Mouse (Mus musculus): ENCODE measurements around the gene Ankrd6. TPM values are rescaled to one million over a fixed set of nuclear protein-coding genes. Genes with fewer than 3 reads are reported as not detected.

The Ankrd6 gene
- 13.6 and 14.0 TPM in 2 replicates for polyA plus RNA-seq (2016; fragmentation: Nextera tagmentation; extraction: Ambion mirVana)

DNA sequence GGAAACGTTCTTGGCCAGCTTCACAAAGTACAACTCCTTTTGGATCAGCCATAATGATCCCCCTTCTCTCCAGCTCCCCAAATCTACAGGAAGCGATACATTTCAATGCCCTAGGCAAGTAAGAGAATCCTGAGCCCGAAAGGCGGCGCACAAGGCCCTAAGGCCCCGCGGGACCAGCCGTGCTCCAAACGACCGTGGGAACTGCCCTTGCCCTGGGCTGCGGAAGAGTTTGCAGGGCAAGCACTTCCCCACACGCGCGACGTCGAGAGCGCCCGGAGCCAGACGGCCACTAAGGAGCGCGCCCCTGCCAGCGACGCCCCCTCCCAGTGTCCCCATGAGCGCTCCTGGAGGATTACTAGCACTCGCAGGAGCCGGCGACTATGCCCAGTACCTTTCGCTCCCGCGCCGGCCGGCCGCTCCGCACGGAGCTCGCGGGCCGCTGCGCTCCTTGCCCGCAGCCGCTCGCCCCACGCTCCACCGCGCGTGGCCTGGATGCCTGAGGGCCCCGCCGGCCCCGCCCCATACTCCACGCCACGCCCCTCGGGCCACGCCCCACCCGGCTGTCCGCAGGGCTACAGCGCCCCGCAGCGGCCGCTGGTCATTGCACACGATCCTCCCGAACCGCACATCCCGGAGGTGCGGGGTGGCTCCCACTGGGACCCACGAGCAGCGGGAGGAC is at the start of gene Ankrd6:
TSS of gene Ankrd6 (minus strand) at position 486 of the 679 bp plus-strand sequence.
- peak within 1 kb of the TSS; percentile 89 for H3K4me2 ChIP-seq
- H3K9ac ChIP-seq (replicated peaks) = peak within 1 kb of the TSS; percentile 70
- H3K4me1 ChIP-seq (replicated peaks) = peaks cover 26% of the 10 kb centered on the region
- WGBS = under 1% methylated on average over 66 of the region's 66 CpGs
- ATAC-seq (ENCODE audit: insufficient number of reproducible peaks, insufficient read depth, low FRiP score, low TSS enrichment, low read depth) = peak; percentile 83
- H3K9me3 ChIP-seq = 0 out of 2 replicates have a peak, but pooled peaks cover 3% of the 10 kb centered on the region
- H3K27me3 ChIP-seq = peaks cover 23% of the 10 kb centered on the region; the same call in 1 of the 2 replicates
- peak within 1 kb of the TSS; percentile 69 for H3K4me3 ChIP-seq (replicated peaks)
- H3K27ac ChIP-seq = no peak within 1 kb of the TSS
- H3K36me3 ChIP-seq = no peaks in the 10 kb centered on the region

DNA sequence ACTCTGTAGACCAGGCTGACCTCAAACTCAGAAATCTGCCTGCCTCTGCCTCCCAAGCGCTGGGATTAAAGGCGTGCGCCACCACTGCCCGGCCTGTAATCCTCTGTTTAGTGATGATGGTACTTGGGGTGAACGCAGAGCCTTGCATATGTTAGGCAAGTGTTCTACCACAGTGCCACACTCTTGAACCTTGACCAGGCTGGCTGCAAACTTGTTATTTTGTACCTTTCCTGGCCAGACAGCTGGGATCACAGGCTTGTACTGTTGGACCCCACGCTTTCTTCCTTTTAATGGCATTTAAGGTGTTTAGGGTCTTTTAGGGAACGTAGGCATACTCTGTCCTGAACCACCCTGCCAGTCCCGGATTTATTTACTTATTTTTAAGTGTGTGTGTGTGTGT is 48.4 kb upstream of the Ankrd6 start:
- H3K4me2 ChIP-seq = no peak overlapping the region
- no peak overlapping the region for H3K27ac ChIP-seq
- H3K4me1 ChIP-seq (replicated peaks) = no peaks in the 10 kb centered on the region
- ATAC-seq (ENCODE audit: insufficient number of reproducible peaks, insufficient read depth, low FRiP score, low TSS enrichment, low read depth) = no peak
- H3K9me3 ChIP-seq = no peaks in the 10 kb centered on the region
- H3K27me3 ChIP-seq = no peaks in the 10 kb centered on the region
- H3K36me3 ChIP-seq = no peaks in the 10 kb centered on the region; the same call in none of the 2 replicates
- WGBS = 96% methylated on average over 8 of the region's 8 CpGs
- H3K9ac ChIP-seq (replicated peaks) = no peak overlapping the region
- H3K4me3 ChIP-seq (replicated peaks) = no peak overlapping the region

DNA sequence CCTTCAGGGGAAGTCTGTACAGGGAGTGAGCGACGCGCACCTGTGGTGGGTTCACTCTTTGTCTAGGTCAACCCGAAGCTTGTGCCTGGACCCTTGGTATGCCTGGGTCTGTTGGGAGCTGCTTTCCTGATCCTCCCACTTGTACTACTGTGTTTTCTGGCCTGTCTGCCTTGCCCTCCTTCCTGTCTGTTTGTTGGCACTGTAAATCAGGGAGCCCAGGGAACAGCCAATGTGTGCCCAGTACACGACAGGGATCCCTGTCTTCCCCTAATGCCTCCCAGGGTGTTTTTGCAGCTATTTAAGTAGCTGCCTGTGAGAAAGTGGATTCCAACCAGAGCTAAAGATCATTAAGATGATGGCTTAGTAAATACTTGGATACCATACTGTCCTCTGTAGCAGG is 46.9 kb upstream of the Ankrd6 start:
- WGBS = 83% methylated on average over 5 of the region's 5 CpGs
- H3K9ac ChIP-seq (replicated peaks) = no peak overlapping the region

DNA sequence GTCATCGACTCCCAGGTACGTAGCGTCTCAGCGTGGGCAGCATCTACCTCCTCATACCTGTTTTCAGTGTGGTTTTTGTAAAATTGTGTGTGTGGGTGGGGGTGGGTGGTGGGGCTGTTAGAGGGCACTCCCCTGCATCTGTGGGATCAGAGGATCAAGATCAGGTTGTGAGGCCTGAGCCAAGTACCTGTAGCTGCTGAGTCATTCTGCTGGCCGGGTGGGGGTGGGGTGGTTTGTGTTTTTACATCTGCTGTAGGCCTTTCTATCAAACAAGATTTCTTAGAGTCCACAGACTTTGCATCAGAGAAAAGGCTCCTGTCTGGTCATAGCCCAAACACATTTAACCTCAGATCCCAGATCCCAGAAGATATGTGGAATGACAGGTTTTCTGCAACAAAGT is 45.4 kb upstream of the Ankrd6 start:
- WGBS = 97% methylated on average over 5 of the region's 5 CpGs
- no peak for ATAC-seq (ENCODE audit: insufficient number of reproducible peaks, insufficient read depth, low FRiP score, low TSS enrichment, low read depth)
- H3K4me1 ChIP-seq (replicated peaks) = no peaks in the 10 kb centered on the region
- no peak overlapping the region for H3K9ac ChIP-seq (replicated peaks)
- no peaks in the 10 kb centered on the region for H3K9me3 ChIP-seq
- H3K27me3 ChIP-seq = no peaks in the 10 kb centered on the region
- H3K27ac ChIP-seq = no peak overlapping the region
- H3K4me2 ChIP-seq = no peak overlapping the region
- no peak overlapping the region for H3K4me3 ChIP-seq (replicated peaks)
- no peaks in the 10 kb centered on the region; the same call in 1 of the 2 replicates for H3K36me3 ChIP-seq

More for the DNA sequence above, 46.9 kb upstream of the Ankrd6 start:
- no peak for ATAC-seq (ENCODE audit: insufficient number of reproducible peaks, insufficient read depth, low FRiP score, low TSS enrichment, low read depth)
- no peaks in the 10 kb centered on the region; the same call in 1 of the 2 replicates for H3K36me3 ChIP-seq
- no peak overlapping the region for H3K27ac ChIP-seq
- no peak overlapping the region for H3K4me3 ChIP-seq (replicated peaks)
- no peaks in the 10 kb centered on the region for H3K27me3 ChIP-seq
- H3K9me3 ChIP-seq = no peaks in the 10 kb centered on the region
- H3K4me2 ChIP-seq = no peak overlapping the region
- H3K4me1 ChIP-seq (replicated peaks) = no peaks in the 10 kb centered on the region

DNA sequence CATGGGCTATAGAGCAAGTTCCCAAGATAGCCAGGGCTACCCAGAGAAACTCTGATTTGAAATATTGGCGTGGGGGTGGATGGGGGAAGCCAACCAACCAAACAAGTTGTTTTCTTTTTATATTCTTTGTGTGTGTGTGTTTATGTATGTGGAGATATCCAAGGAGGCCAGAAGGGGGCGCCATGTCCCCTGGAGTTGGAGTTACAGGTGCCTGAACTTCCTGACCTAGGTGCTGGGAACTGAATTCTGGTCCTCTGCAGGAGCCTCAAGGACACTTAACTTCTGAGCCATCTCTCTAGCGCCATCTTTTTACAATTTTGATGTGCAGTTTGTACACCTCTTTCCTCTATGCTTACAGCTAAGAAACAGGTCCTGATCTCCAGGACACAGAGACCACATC is 43.5 kb upstream of the Ankrd6 start:
- no peak for ATAC-seq (ENCODE audit: insufficient number of reproducible peaks, insufficient read depth, low FRiP score, low TSS enrichment, low read depth)
- Histone ChIP-seq H3K27me3 (no peaks in the 10 kb centered on the region), H3K4me2 (no peak overlapping the region), H3K9me3 (no peaks in the 10 kb centered on the region), H3K4me1 (replicated peaks) (no peaks in the 10 kb centered on the region), H3K27ac (no peak overlapping the region), H3K9ac (replicated peaks) (no peak overlapping the region), H3K4me3 (replicated peaks) (no peak overlapping the region), H3K36me3 (no peaks in the 10 kb centered on the region; the same call in 1 of the 2 replicates)
- 84% methylated on average over 3 of the region's 3 CpGs for WGBS

DNA sequence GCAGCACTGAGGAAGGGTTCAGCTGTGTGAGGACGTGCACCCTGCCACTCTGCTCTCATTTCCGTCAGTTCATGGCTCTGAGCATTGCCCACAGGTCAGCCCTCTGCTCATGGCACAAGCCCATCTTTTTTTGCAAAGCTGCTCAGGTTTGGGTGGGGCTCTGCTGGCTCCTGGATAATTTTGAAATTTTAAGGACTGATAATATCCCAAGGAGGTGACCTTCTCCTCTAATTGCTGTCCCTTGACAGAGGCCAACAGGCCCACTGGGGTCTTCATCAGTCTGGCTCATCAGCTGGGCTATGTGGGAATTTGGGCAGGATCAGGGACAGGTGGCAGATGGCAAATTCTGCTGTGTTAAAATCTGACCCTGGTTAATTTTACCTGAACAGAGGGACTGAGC is 38.7 kb upstream of the Ankrd6 start:
- ATAC-seq (ENCODE audit: insufficient number of reproducible peaks, insufficient read depth, low FRiP score, low TSS enrichment, low read depth) = no peak
- Histone ChIP-seq H3K27ac (no peak overlapping the region), H3K9ac (replicated peaks) (no peak overlapping the region), H3K27me3 (no peaks in the 10 kb centered on the region), H3K4me2 (no peak overlapping the region), H3K4me1 (replicated peaks) (peaks cover 10% of the 10 kb centered on the region; the same call in 1 of the 2 replicates), H3K9me3 (no peaks in the 10 kb centered on the region), H3K4me3 (replicated peaks) (no peak overlapping the region), H3K36me3 (no peaks in the 10 kb centered on the region)
- 88% methylated on average over 2 of the region's 2 CpGs for WGBS

DNA sequence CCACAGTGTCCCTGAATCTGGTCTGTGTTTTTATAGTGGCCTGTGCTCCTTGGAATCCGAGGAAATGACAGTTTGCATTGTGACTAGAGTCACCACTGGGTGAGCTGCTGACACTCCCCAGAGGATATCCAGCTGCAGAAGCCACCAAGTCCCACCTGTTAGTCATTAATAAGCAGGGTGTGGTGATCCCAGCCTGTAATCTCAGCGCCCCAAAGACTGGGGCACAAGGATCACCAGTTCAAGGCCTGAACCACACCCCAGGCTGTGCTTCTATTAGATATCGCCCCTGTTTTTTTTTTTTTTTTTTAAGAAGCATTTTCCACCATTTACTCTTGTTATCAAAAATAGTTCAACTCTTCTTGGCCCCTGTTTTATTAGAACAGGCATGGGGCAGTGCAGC is 36.4 kb upstream of the Ankrd6 start:
- 47% methylated on average over 3 of the region's 3 CpGs for WGBS
- Histone ChIP-seq H3K27me3 (peaks cover 1% of the 10 kb centered on the region; the same call in 1 of the 2 replicates), H3K36me3 (no peaks in the 10 kb centered on the region), H3K4me2 (no peak overlapping the region), H3K4me1 (replicated peaks) (peaks cover 18% of the 10 kb centered on the region; the same call in 1 of the 2 replicates), H3K9me3 (no peaks in the 10 kb centered on the region), H3K4me3 (replicated peaks) (no peak overlapping the region), H3K27ac (no peak overlapping the region), H3K9ac (replicated peaks) (no peak overlapping the region)
- no peak for ATAC-seq (ENCODE audit: insufficient number of reproducible peaks, insufficient read depth, low FRiP score, low TSS enrichment, low read depth)

DNA sequence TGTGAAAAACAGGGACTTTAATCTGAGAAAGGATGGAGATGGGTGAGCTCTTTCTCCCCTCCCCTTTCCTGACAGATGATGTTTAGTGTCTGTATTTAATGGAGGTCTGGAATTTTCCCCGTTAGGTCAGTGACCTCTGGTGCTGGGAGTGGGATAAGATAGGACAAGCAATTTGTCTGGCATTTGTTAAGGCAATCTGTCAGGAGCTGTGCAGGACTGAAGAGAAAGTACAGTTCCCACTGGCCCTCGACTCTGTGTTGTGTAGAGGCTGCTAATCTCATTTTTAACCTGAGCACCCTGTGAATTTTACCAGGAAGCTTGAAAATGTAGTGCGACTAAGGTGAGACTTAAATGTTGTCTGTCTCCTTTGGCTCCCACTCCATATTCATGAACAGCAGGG is 35.0 kb upstream of the Ankrd6 start:
- Histone ChIP-seq H3K27me3 (peaks cover 10% of the 10 kb centered on the region), H3K4me3 (replicated peaks) (no peak overlapping the region), H3K4me1 (replicated peaks) (peaks cover 23% of the 10 kb centered on the region; the same call in 1 of the 2 replicates), H3K36me3 (no peaks in the 10 kb centered on the region), H3K27ac (no peak overlapping the region; the same call in 1 of the 2 replicates), H3K4me2 (no peak overlapping the region), H3K9ac (replicated peaks) (no peak overlapping the region), H3K9me3 (no peaks in the 10 kb centered on the region)
- 11% methylated on average over 3 of the region's 3 CpGs for WGBS
- no peak for ATAC-seq (ENCODE audit: insufficient number of reproducible peaks, insufficient read depth, low FRiP score, low TSS enrichment, low read depth)

DNA sequence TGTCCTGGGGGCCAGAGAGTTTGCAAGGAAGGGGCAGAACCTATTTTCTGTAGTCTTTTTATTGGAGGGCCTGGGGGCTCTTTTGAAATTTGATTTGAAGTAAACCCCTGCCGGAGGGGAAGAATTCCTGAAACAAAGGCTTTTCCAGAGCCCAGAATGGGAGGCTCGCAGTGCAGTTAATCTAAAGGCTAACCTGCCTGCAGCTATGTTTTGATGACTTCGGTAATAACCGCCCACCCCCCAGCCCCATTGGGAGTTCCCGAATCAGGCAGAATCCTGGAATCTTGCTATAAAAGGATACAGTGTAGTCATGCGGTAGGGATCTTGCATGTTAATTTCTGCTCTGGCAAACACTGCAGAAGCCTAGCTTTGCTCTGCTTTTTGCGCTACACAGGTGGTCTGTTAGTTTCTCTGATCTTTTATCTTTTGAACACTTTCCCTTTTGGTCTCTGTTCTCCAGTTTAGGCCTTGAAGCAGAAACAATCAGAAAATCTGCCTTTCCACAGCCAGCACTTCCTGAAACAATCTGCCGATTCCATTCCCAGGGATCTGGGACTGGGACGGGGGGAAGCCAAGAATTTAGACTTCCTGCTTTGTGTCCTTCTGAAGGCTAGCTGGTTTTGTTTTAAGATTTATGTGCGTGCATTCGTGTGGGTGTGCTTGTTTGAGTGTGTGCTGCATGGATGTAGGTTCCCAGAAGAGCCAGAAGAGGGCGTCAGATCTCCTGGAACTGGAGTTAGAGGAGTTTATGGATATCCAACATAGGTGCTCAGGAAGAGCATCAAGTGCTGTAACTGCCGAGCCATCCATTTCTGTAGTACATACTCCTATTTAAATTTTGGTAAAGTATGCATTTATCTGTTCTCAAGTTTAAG is 34.4 kb upstream of the Ankrd6 start:
- Histone ChIP-seq H3K9ac (replicated peaks) (peak overlapping the region; percentile 88), H3K36me3 (no peaks in the 10 kb centered on the region), H3K4me1 (replicated peaks) (peaks cover 23% of the 10 kb centered on the region; the same call in 1 of the 2 replicates), H3K9me3 (no peaks in the 10 kb centered on the region), H3K27ac (peak overlapping the region; percentile 84), H3K27me3 (peaks cover 10% of the 10 kb centered on the region), H3K4me3 (replicated peaks) (peak overlapping the region; percentile 85), H3K4me2 (peak overlapping the region; percentile 96)
- 8% methylated on average over 13 of the region's 13 CpGs for WGBS
- no peak for ATAC-seq (ENCODE audit: insufficient number of reproducible peaks, insufficient read depth, low FRiP score, low TSS enrichment, low read depth)

DNA sequence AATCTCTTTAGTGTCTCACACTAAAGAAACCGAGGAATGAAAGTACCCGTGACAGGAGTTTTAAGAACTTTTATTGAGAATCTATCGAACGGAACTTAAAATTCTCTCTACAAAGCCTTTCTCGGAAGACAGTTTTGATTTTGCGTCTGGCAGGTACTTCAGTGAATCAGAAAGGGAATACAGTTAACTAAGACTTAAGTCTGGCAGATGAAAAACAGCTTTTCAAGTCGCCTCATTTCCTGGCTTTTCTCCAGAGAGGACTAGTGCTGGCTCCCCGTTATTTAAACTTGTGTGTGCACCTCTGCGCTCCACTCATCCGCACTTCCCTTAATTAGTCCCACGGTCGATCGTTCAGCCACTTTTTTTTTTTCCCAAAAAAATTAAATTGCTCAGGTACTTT is 33.6 kb upstream of the Ankrd6 start:
- Histone ChIP-seq H3K4me1 (replicated peaks) (peaks cover 23% of the 10 kb centered on the region; the same call in 1 of the 2 replicates), H3K27me3 (peaks cover 10% of the 10 kb centered on the region), H3K9ac (replicated peaks) (peak overlapping the region; percentile 88), H3K27ac (peak overlapping the region; percentile 84), H3K36me3 (no peaks in the 10 kb centered on the region), H3K4me2 (peak overlapping the region; percentile 96), H3K4me3 (replicated peaks) (peak overlapping the region; percentile 85), H3K9me3 (no peaks in the 10 kb centered on the region)
- under 1% methylated on average over 13 of the region's 13 CpGs for WGBS
- ATAC-seq (ENCODE audit: insufficient number of reproducible peaks, insufficient read depth, low FRiP score, low TSS enrichment, low read depth) = no peak

Data from limb, embryonic 12.5 days (tissue).